In genomic region chr4:137540356-137540755, GRCm38 (mm10) we compare ENCODE assay signal across 17 mouse cellular contexts. TPM values are rescaled to one million over a fixed set of nuclear protein-coding genes. Genes with fewer than 3 reads are reported as not detected.
DNase-seq lines count a peak whose midpoint lies in the region; ATAC-seq lines count a peak whose summit lies in the region.
"Had no signal": no experiment of that assay in that cellular context is flagged by ENCODE, and none has a peak within 500 bp of the region (broad histone marks: within the 10 kb centered on the region; RNA-seq: fewer than 3 reads in every experiment).

No protein-coding gene starts in this region.

- peaks cover 58% of the 10 kb centered on the region for H3K36me3 ChIP-seq in lung, embryonic 16.5 days (ENCODE audit: control insufficient read depth, insufficient read depth, low read length)
- H3K36me3 ChIP-seq in stomach, embryonic 16.5 days (ENCODE audit: control insufficient read depth, insufficient read depth, low read length) = peaks cover 36% of the 10 kb centered on the region

- H3K9ac ChIP-seq in lung, embryonic 16.5 days (ENCODE audit: low read length) = no peak overlapping the region
- H3K9ac ChIP-seq in stomach, embryonic 16.5 days (ENCODE audit: low read length) = no peak overlapping the region
- H3K9ac ChIP-seq: hindbrain, embryonic 12.5 days; limb, embryonic 15.5 days had no signal

- DNase-seq in adrenal gland, postnatal 10 days = peak; percentile 79
- no peak for DNase-seq in adrenal gland, adult (ENCODE audit: inconsistent age in 2 of 2, low spot score in 1 of 2)
- no peak for DNase-seq in lung, postnatal 14 days
- DNase-seq in kidney, adult 18-20 months = peak; percentile 83
- no peak for DNase-seq in frontal cortex, postnatal 14 days (ENCODE audit: low spot score in 2 of 2)
- DNase-seq: B cell, adult 2 months; cerebellum, adult 8-10 months; gastrocnemius, adult 2 months; spleen, adult 18-20 months had no signal

- no peaks in the 10 kb centered on the region for H3K9me3 ChIP-seq in lung, embryonic 16.5 days (ENCODE audit: control insufficient read depth, low read length)
- no peaks in the 10 kb centered on the region for H3K9me3 ChIP-seq in stomach, embryonic 16.5 days (replicated peaks; ENCODE audit: control insufficient read depth, low read length)
- H3K9me3 ChIP-seq: hindbrain, embryonic 12.5 days; limb, embryonic 15.5 days; midbrain, embryonic 10.5 days had no signal

- H3K4me1 ChIP-seq in lung, embryonic 16.5 days (replicated peaks; ENCODE audit: control insufficient read depth, insufficient read depth, low read length) = no peaks in the 10 kb centered on the region
- no peaks in the 10 kb centered on the region for H3K4me1 ChIP-seq in stomach, embryonic 16.5 days (ENCODE audit: control insufficient read depth, insufficient read depth, low read length)
- H3K4me1 ChIP-seq: hindbrain, embryonic 12.5 days; limb, embryonic 15.5 days; midbrain, embryonic 10.5 days had no signal

- no peak overlapping the region for H3K4me3 ChIP-seq in lung, embryonic 16.5 days (ENCODE audit: low read length)
- H3K4me3 ChIP-seq in stomach, embryonic 16.5 days (replicated peaks; ENCODE audit: low read length) = no peak overlapping the region
- H3K4me3 ChIP-seq: gastrocnemius, adult 2 months; hindbrain, embryonic 12.5 days; limb, embryonic 15.5 days; midbrain, embryonic 10.5 days had no signal

- no peaks in the 10 kb centered on the region for H3K27me3 ChIP-seq in lung, embryonic 16.5 days (ENCODE audit: control insufficient read depth, insufficient read depth, low read depth, low read length)
- H3K27me3 ChIP-seq in stomach, embryonic 16.5 days (ENCODE audit: control insufficient read depth, insufficient read depth, low read length) = no peaks in the 10 kb centered on the region
- H3K27me3 ChIP-seq: hindbrain, embryonic 12.5 days; limb, embryonic 15.5 days had no signal

- WGBS in lung, embryonic 16.5 days = 74% methylated on average over 14 of the region's 14 CpGs
- 72% methylated on average over 14 of the region's 14 CpGs for WGBS in stomach, embryonic 16.5 days

- H3K27ac ChIP-seq in lung, embryonic 16.5 days (ENCODE audit: low read length) = no peak overlapping the region
- no peak overlapping the region for H3K27ac ChIP-seq in stomach, embryonic 16.5 days (ENCODE audit: low read length)
- H3K27ac ChIP-seq: gastrocnemius, adult 2 months; hindbrain, embryonic 12.5 days; limb, embryonic 15.5 days; midbrain, embryonic 10.5 days had no signal

- ATAC-seq in lung, embryonic 16.5 days (ENCODE audit: low read depth) = 0 out of 2 replicates have a peak, but pooled peaks have one; percentile 9
- ATAC-seq in stomach, embryonic 16.5 days (ENCODE audit: insufficient read depth, low FRiP score) = peak; percentile 28; the same call in 1 of the 2 replicates
- ATAC-seq in erythroid progenitor cell, adult 5-6 weeks (replicated peaks; ENCODE audit: low FRiP score, poor library complexity, severe bottlenecking) = no peak

- no peak overlapping the region for H3K4me2 ChIP-seq in lung, embryonic 16.5 days (ENCODE audit: low read depth, low read length)
- no peak overlapping the region for H3K4me2 ChIP-seq in stomach, embryonic 16.5 days (ENCODE audit: low read depth, low read length)
- H3K4me2 ChIP-seq: hindbrain, embryonic 12.5 days; limb, embryonic 15.5 days had no signal

RNA-seq across cellular contexts. Expression of gene Ldlrad2, which starts 34.0 kb away (rescaled TPM):
- not detected for total RNA-seq in adrenal gland, postnatal 10 days (2021)
- polyA plus RNA-seq in lung, embryonic 16.5 days (2015; fragmentation: Nextera tagmentation; extraction: Ambion mirVana) = 1.2 TPM in 1 of 2 replicates, not detected in the other
- polyA plus RNA-seq in stomach, embryonic 16.5 days (2015; fragmentation: Nextera tagmentation; extraction: Ambion mirVana) = not detected in 2 replicates
- not detected in 2 replicates for total RNA-seq in erythroid progenitor cell, adult 5-6 weeks (2015; ENCODE audit: low replicate concordance)
- total RNA-seq in erythroid progenitor cell, adult 5-6 weeks (2017; ENCODE audit: low replicate concordance) = not detected in 2 replicates
- total RNA-seq: gastrocnemius, adult 2 months; layer of hippocampus, postnatal 25 days; neutrophil, adult 5-6 weeks had no signal
- polyA plus RNA-seq: hindbrain, embryonic 12.5 days; midbrain, embryonic 10.5 days had no signal

RNA-seq across cellular contexts. Expression of gene Usp48, which starts 53.2 kb away (rescaled TPM):
- total RNA-seq in adrenal gland, postnatal 10 days (2021) = 100 to 1,000 TPM in 1 of 2 experiments, 10 to 100 TPM in 1; 76.5 to 113 TPM
- polyA plus RNA-seq in lung, embryonic 16.5 days (2015; fragmentation: Nextera tagmentation; extraction: Ambion mirVana) = 54.3 and 57.8 TPM in 2 replicates
- polyA plus RNA-seq in stomach, embryonic 16.5 days (2015; fragmentation: Nextera tagmentation; extraction: Ambion mirVana) = 55.8 and 58.3 TPM in 2 replicates
- 167 and 183 TPM in 2 replicates for total RNA-seq in erythroid progenitor cell, adult 5-6 weeks (2015; ENCODE audit: low replicate concordance)
- total RNA-seq in erythroid progenitor cell, adult 5-6 weeks (2017; ENCODE audit: low replicate concordance) = 154 and 178 TPM in 2 replicates

Comparison
In these comparisons a context has a peak if more than half of its experiments do, and no peak if none do; other contexts are left out.
1. DNase-seq: peak in adrenal gland, postnatal 10 days (single experiment) and kidney, adult 18-20 months (single experiment); none in adrenal gland, adult (0 of 2), lung, postnatal 14 days (single experiment) and frontal cortex, postnatal 14 days (0 of 2).